Mouse (Mus musculus): ENCODE data around the gene Gm9999. TPM values are rescaled to one million over a fixed set of nuclear protein-coding genes. Genes with fewer than 3 reads are reported as not detected.
"Not testable (repeated sequence)": the region's sequence is repeated elsewhere in the genome, so short reads cannot be mapped to it uniquely, and the experiment has no call there.

The Gm9999 gene
- polyA plus RNA-seq, 1 experiment from 2014 or later = not detected

GRCm38 (mm10) chr7:46969898-46970297 lies 13.5 kb upstream of the Gm9999 start:
- Histone ChIP-seq H3K4me3 (replicated peaks; ENCODE audit: low read length) (no peak overlapping the region), H3K27me3 (ENCODE audit: control insufficient read depth, insufficient read depth, low read length) (no peaks in the 10 kb centered on the region), H3K27ac (no peak overlapping the region), H3K4me2 (replicated peaks) (no peak overlapping the region), H3K36me3 (replicated peaks; ENCODE audit: control insufficient read depth, insufficient read depth) (no peaks in the 10 kb centered on the region), H3K9me3 (ENCODE audit: control insufficient read depth, low read length) (no peaks in the 10 kb centered on the region), H3K4me1 (replicated peaks; ENCODE audit: control insufficient read depth, insufficient read depth, low read length) (no peaks in the 10 kb centered on the region), H3K9ac (no peak overlapping the region)
- 90% methylated on average over 4 of the region's 4 CpGs for whole genome bisulfite sequencing
- ATAC-seq (ENCODE audit: low FRiP score) (no peak), DNase-seq (ENCODE audit: low spot score) (no peak)

GRCm38 (mm10) chr7:46974648-46975047 lies 8.7 kb upstream of the Gm9999 start:
- H3K4me1 ChIP-seq (replicated peaks; ENCODE audit: control insufficient read depth, insufficient read depth, low read length) = no peaks in the 10 kb centered on the region
- H3K27ac ChIP-seq = no peak overlapping the region
- H3K9ac ChIP-seq = no peak overlapping the region
- no peaks in the 10 kb centered on the region for H3K27me3 ChIP-seq (ENCODE audit: control insufficient read depth, insufficient read depth, low read length)
- 96% methylated on average over 4 of the region's 4 CpGs for WGBS
- H3K4me2 ChIP-seq (replicated peaks) = no peak overlapping the region
- ATAC-seq (ENCODE audit: low FRiP score) = no peak
- no peaks in the 10 kb centered on the region for H3K9me3 ChIP-seq (ENCODE audit: control insufficient read depth, low read length)
- no peak overlapping the region for H3K4me3 ChIP-seq (replicated peaks; ENCODE audit: low read length)
- DNase-seq (ENCODE audit: low spot score) = no peak
- no peaks in the 10 kb centered on the region for H3K36me3 ChIP-seq (replicated peaks; ENCODE audit: control insufficient read depth, insufficient read depth)

- Histone ChIP-seq H3K4me1 (replicated peaks; ENCODE audit: control insufficient read depth, insufficient read depth, low read length) (no peaks in the 10 kb centered on the region), H3K4me2 (replicated peaks) (no peak overlapping the region), H3K9me3 (ENCODE audit: control insufficient read depth, low read length) (no peaks in the 10 kb centered on the region), H3K27ac (no peak overlapping the region), H3K9ac (no peak overlapping the region), H3K27me3 (ENCODE audit: control insufficient read depth, insufficient read depth, low read length) (no peaks in the 10 kb centered on the region), H3K36me3 (replicated peaks; ENCODE audit: control insufficient read depth, insufficient read depth) (no peaks in the 10 kb centered on the region), H3K4me3 (replicated peaks; ENCODE audit: low read length) (no peak overlapping the region)
- ATAC-seq (ENCODE audit: low FRiP score) = no peak
- no peak for DNase-seq (ENCODE audit: low spot score)
- 89% methylated on average over 11 of the region's 11 CpGs for WGBS
These were observed 7.9 kb upstream of the Gm9999 start for GRCm38 (mm10) chr7:46975456-46975855.

GRCm38 (mm10) chr7:46985718-46986505 lies 2.5 kb downstream of the Gm9999 start:
- no peak overlapping the region for H3K4me3 ChIP-seq (replicated peaks; ENCODE audit: low read length)
- DNase-seq (ENCODE audit: low spot score) = no peak
- no peak overlapping the region for H3K4me2 ChIP-seq (replicated peaks)
- 67% methylated on average over 8 of the region's 8 CpGs for WGBS
- H3K27ac ChIP-seq = no peak overlapping the region; the same call in 1 of the 2 replicates
- no peaks in the 10 kb centered on the region for H3K4me1 ChIP-seq (replicated peaks; ENCODE audit: control insufficient read depth, insufficient read depth, low read length)
- ATAC-seq (ENCODE audit: low FRiP score) = no peak
- H3K9ac ChIP-seq = no peak overlapping the region
- H3K27me3 ChIP-seq (ENCODE audit: control insufficient read depth, insufficient read depth, low read length) = no peaks in the 10 kb centered on the region
- H3K9me3 ChIP-seq (ENCODE audit: control insufficient read depth, low read length) = no peaks in the 10 kb centered on the region
- H3K36me3 ChIP-seq (replicated peaks; ENCODE audit: control insufficient read depth, insufficient read depth) = peaks cover 6% of the 10 kb centered on the region; the same call in 1 of the 2 replicates

- H3K36me3 ChIP-seq (replicated peaks; ENCODE audit: control insufficient read depth, insufficient read depth) = peaks cover 11% of the 10 kb centered on the region
- H3K9me3 ChIP-seq (ENCODE audit: control insufficient read depth, low read length) = no peaks in the 10 kb centered on the region
- no peaks in the 10 kb centered on the region for H3K4me1 ChIP-seq (replicated peaks; ENCODE audit: control insufficient read depth, insufficient read depth, low read length)
- DNase-seq (ENCODE audit: low spot score) (peak; percentile 43), ATAC-seq (ENCODE audit: low FRiP score) (no peak)
- H3K4me3 ChIP-seq (replicated peaks; ENCODE audit: low read length) = no peak overlapping the region
- no peak overlapping the region for H3K27ac ChIP-seq
- no peak overlapping the region for H3K9ac ChIP-seq
- no peaks in the 10 kb centered on the region for H3K27me3 ChIP-seq (ENCODE audit: control insufficient read depth, insufficient read depth, low read length)
- H3K4me2 ChIP-seq (replicated peaks) = no peak overlapping the region
- 58% methylated on average over 5 of the region's 5 CpGs for WGBS
These were observed 3.3 kb downstream of the Gm9999 start for GRCm38 (mm10) chr7:46986646-46987045.

GRCm38 (mm10) chr7:46987073-46987472 lies 3.7 kb downstream of the Gm9999 start:
- ATAC-seq (ENCODE audit: low FRiP score) (no peak), DNase-seq (ENCODE audit: low spot score) (no peak)
- H3K9me3 ChIP-seq (ENCODE audit: control insufficient read depth, low read length) = no peaks in the 10 kb centered on the region
- no peaks in the 10 kb centered on the region for H3K4me1 ChIP-seq (replicated peaks; ENCODE audit: control insufficient read depth, insufficient read depth, low read length)
- no peaks in the 10 kb centered on the region for H3K27me3 ChIP-seq (ENCODE audit: control insufficient read depth, insufficient read depth, low read length)
- H3K4me3 ChIP-seq (replicated peaks; ENCODE audit: low read length) = no peak overlapping the region
- H3K27ac ChIP-seq = no peak overlapping the region
- 50% methylated on average over 2 of the region's 2 CpGs for WGBS
- peaks cover 15% of the 10 kb centered on the region for H3K36me3 ChIP-seq (replicated peaks; ENCODE audit: control insufficient read depth, insufficient read depth)
- H3K4me2 ChIP-seq (replicated peaks) = no peak overlapping the region
- no peak overlapping the region for H3K9ac ChIP-seq

- not testable (repeated sequence) for H3K4me1 ChIP-seq (replicated peaks; ENCODE audit: control insufficient read depth, insufficient read depth, low read length); H3K4me3 ChIP-seq (replicated peaks; ENCODE audit: low read length); ATAC-seq (ENCODE audit: low FRiP score); DNase-seq (ENCODE audit: low spot score); H3K4me2 ChIP-seq (replicated peaks); H3K27ac ChIP-seq; H3K27me3 ChIP-seq (ENCODE audit: control insufficient read depth, insufficient read depth, low read length); H3K9ac ChIP-seq; H3K9me3 ChIP-seq (ENCODE audit: control insufficient read depth, low read length)
- peaks cover 35% of the 10 kb centered on the region for H3K36me3 ChIP-seq (replicated peaks; ENCODE audit: control insufficient read depth, insufficient read depth)
- 88% methylated on average over 4 of the region's 4 CpGs for WGBS
These were observed 6.0 kb downstream of the Gm9999 start for GRCm38 (mm10) chr7:46989387-46989786.

GRCm38 (mm10) chr7:46993079-46993478 lies 9.7 kb downstream of the Gm9999 start:
- H3K27me3 ChIP-seq (ENCODE audit: control insufficient read depth, insufficient read depth, low read length) = no peaks in the 10 kb centered on the region
- no peak overlapping the region for H3K9ac ChIP-seq
- H3K9me3 ChIP-seq (ENCODE audit: control insufficient read depth, low read length) = no peaks in the 10 kb centered on the region
- ATAC-seq (ENCODE audit: low FRiP score) = no peak
- no peak overlapping the region for H3K4me2 ChIP-seq (replicated peaks)
- no peak overlapping the region for H3K4me3 ChIP-seq (replicated peaks; ENCODE audit: low read length)
- H3K36me3 ChIP-seq (replicated peaks; ENCODE audit: control insufficient read depth, insufficient read depth) = peaks cover 68% of the 10 kb centered on the region
- no peak overlapping the region for H3K27ac ChIP-seq
- WGBS = 77% methylated on average over 8 of the region's 8 CpGs
- DNase-seq (ENCODE audit: low spot score) = no peak
- no peaks in the 10 kb centered on the region for H3K4me1 ChIP-seq (replicated peaks; ENCODE audit: control insufficient read depth, insufficient read depth, low read length)

GRCm38 (mm10) chr7:46995558-46995957 lies 12.2 kb downstream of the Gm9999 start:
- H3K9ac ChIP-seq = no peak overlapping the region
- no peaks in the 10 kb centered on the region for H3K27me3 ChIP-seq (ENCODE audit: control insufficient read depth, insufficient read depth, low read length)
- no peak for ATAC-seq (ENCODE audit: low FRiP score)
- H3K4me2 ChIP-seq (replicated peaks) = no peak overlapping the region
- H3K36me3 ChIP-seq (replicated peaks; ENCODE audit: control insufficient read depth, insufficient read depth) = peaks cover 73% of the 10 kb centered on the region
- no peak for DNase-seq (ENCODE audit: low spot score)
- H3K4me1 ChIP-seq (replicated peaks; ENCODE audit: control insufficient read depth, insufficient read depth, low read length) = no peaks in the 10 kb centered on the region
- H3K4me3 ChIP-seq (replicated peaks; ENCODE audit: low read length) = no peak overlapping the region
- H3K27ac ChIP-seq = no peak overlapping the region
- no peaks in the 10 kb centered on the region for H3K9me3 ChIP-seq (ENCODE audit: control insufficient read depth, low read length)
- 98% methylated on average over 3 of the region's 3 CpGs for WGBS

All from hindbrain, embryonic 14.5 days (tissue).